Mouse (Mus musculus) heart, postnatal 0 days (tissue): Measurements from ENCODE around the gene Lta. TPM values are rescaled to one million over a fixed set of nuclear protein-coding genes. Genes with fewer than 3 reads are reported as not detected.

Experiments used
- ATAC-seq: fragments of 200-750 bp; cut with Nextera tagmentation; 2 replicates; pipeline ENCODE4 v1.8.0; 2017; ENCODE audit warnings: low read depth, moderate number of reproducible peaks, moderate library complexity; ENCODE audit not compliant: insufficient read depth
- DNase-seq: peaks from one replicate; pipeline ENCODE4 v3.0.0-alpha.2; 2016; ENCODE audit warnings: low spot score
- H3K27ac ChIP-seq: fragments of 300-500 bp; sonication (generic); 2 replicates; pipeline ENCODE4 v1.5.1; 2014; ENCODE audit warnings: low read depth, mild to moderate bottlenecking
- H3K27me3 ChIP-seq: fragments of 300-500 bp; sonication (generic); 2 replicates; pipeline ENCODE4 v1.6.1; 2014; ENCODE audit warnings: low read length, mixed read lengths; ENCODE audit not compliant: control insufficient read depth, insufficient read depth
- H3K36me3 ChIP-seq: fragments of 300-500 bp; sonication (generic); replicated peaks from 2 replicates; pipeline ENCODE4 v1.6.1; 2014; ENCODE audit warnings: low read length, mixed read lengths; ENCODE audit not compliant: control insufficient read depth, insufficient read depth
- H3K4me1 ChIP-seq: fragments of 300-500 bp; sonication (generic); 2 replicates; pipeline ENCODE4 v1.6.1; 2014; ENCODE audit warnings: antibody characterized with exemption; ENCODE audit not compliant: control insufficient read depth, insufficient read depth
- H3K4me2 ChIP-seq: fragments of 300-500 bp; sonication (generic); 2 replicates; pipeline ENCODE4 v1.6.1; 2014; ENCODE audit warnings: low read depth, mild to moderate bottlenecking, low read length, moderate library complexity
- H3K4me3 ChIP-seq: fragments of 300-500 bp; sonication (generic); 2 replicates; pipeline ENCODE4 v1.5.1; 2014; ENCODE audit warnings: low read depth, low read length
- H3K9ac ChIP-seq: fragments of 300-500 bp; sonication (generic); replicated peaks from 2 replicates; pipeline ENCODE4 v1.6.1; 2014; ENCODE audit warnings: low read depth, low read length, mixed read lengths
- H3K9me3 ChIP-seq: fragments of 300-500 bp; sonication (generic); replicated peaks from 2 replicates; pipeline ENCODE4 v1.6.1; 2016; ENCODE audit warnings: low read length; ENCODE audit not compliant: control insufficient read depth
- CTCF ChIP-seq: IDR thresholded peaks from 2 replicates; pipeline ENCODE4 v1.5.1; 2016; ENCODE audit warnings: antibody characterized with exemption, control low read depth, low read depth
- EP300 ChIP-seq: IDR thresholded peaks from 2 replicates; pipeline ENCODE4 v1.6.1; 2016; ENCODE audit warnings: antibody characterized with exemption, low read depth
- WGBS: fragments of 180-500 bp; shearing (Covaris S2); extraction: QIAGEN DNeasy Blood & Tissue Kit; methylation state at CpG from one replicate; pipeline ENCODE4 v1.1.7; 2014; 5-methylcytosine and 5-hydroxymethylcytosine counted together
- polyA plus RNA-seq: library from polyadenylated mRNA; unstranded; fragments of >200 nt; fragmentation: Nextera tagmentation; extraction: Ambion mirVana; gene quantifications from 2 replicates; pipeline ENCODE4 v1.2.1, GENCODE M21; 2015
- total RNA-seq: library from RNA; depleted of rRNA; stranded (reverse); fragments of >200 nt; gene quantifications from 2 replicates; pipeline ENCODE4 v1.2.3, GENCODE M21; 2014; ENCODE audit warnings: low replicate concordance

Lta gene
- total and polyA plus RNA-seq, 2 experiments from 2014 or later: not detected

- DNase-seq: no peak
- no peak overlapping the region for H3K4me3 ChIP-seq
- H3K4me2 ChIP-seq: peak overlapping the region; percentile 23; the same call in 1 of the 2 replicates
Observed at GRCm38 (mm10) chr17:35200398-35200797, 4.8 kb downstream of the Lta start.

DNA sequence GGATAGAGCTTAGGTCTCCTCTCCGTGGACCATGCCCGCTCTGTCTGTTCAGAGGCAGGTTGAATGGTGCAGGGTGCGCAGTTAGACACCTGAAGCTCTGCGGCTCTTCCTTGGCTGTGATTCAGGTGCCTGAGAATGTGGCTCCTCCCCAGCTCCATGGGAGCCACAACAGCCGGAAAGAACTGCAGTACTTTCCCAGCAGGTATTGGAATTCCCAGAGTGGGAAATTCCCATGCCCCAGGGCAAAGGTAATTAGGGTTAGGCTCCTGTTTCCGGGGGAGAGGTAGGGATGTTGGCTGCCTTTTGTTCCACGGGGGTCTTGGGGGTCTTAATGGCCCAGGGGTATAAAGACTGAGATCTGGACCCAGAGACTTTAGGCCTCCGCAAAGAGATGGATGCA lies 6.2 kb downstream of the Lta start:
- Histone ChIP-seq H3K27me3 (peaks cover 74% of the 10 kb centered on the region), H3K4me1 (peaks cover 5% of the 10 kb centered on the region), H3K4me3 (no peak overlapping the region), H3K4me2 (no peak overlapping the region), H3K27ac (no peak overlapping the region), H3K9me3 (no peaks in the 10 kb centered on the region), H3K9ac (no peak overlapping the region), H3K36me3 (no peaks in the 10 kb centered on the region)
- TF ChIP-seq CTCF (no peak), EP300 (no peak)
- 39% methylated on average over 8 of the region's 8 CpGs for WGBS
- DNase-seq: no peak
- no peak for ATAC-seq

More at GRCm38 (mm10) chr17:35200398-35200797, 4.8 kb downstream of the Lta start:
- Histone ChIP-seq H3K27me3 (peaks cover 71% of the 10 kb centered on the region), H3K27ac (no peak overlapping the region; the same call in 1 of the 2 replicates), H3K36me3 (no peaks in the 10 kb centered on the region), H3K9ac (no peak overlapping the region), H3K4me1 (peaks cover 5% of the 10 kb centered on the region), H3K9me3 (no peaks in the 10 kb centered on the region)
- ATAC-seq: no peak
- no peak for TF ChIP-seq EP300
- 65% methylated on average over 11 of the region's 11 CpGs for WGBS

- 65% methylated on average over 7 of the region's 7 CpGs for WGBS
- no peak for DNase-seq
- no peak overlapping the region for H3K4me2 ChIP-seq
- no peak for TF ChIP-seq EP300
- TF ChIP-seq CTCF: no peak
- no peak overlapping the region for H3K4me3 ChIP-seq
- H3K9me3 ChIP-seq: no peaks in the 10 kb centered on the region
- no peak overlapping the region for H3K9ac ChIP-seq
- no peaks in the 10 kb centered on the region for H3K36me3 ChIP-seq
- peaks cover 5% of the 10 kb centered on the region for H3K4me1 ChIP-seq
- H3K27ac ChIP-seq: no peak overlapping the region
- no peak for ATAC-seq
- H3K27me3 ChIP-seq: peaks cover 75% of the 10 kb centered on the region
Observed at GRCm38 (mm10) chr17:35198029-35198428, 7.1 kb downstream of the Lta start.

- Histone ChIP-seq H3K27ac (no peak overlapping the region), H3K4me3 (no peak overlapping the region), H3K4me1 (peaks cover 5% of the 10 kb centered on the region), H3K9ac (no peak overlapping the region), H3K36me3 (no peaks in the 10 kb centered on the region), H3K27me3 (peaks cover 67% of the 10 kb centered on the region), H3K9me3 (no peaks in the 10 kb centered on the region), H3K4me2 (no peak overlapping the region; the same call in 1 of the 2 replicates)
- ATAC-seq (no peak), DNase-seq (no peak)
- no peak for TF ChIP-seq EP300
- 32% methylated on average over 6 of the region's 6 CpGs for WGBS
Observed at GRCm38 (mm10) chr17:35197126-35197525, 8.0 kb downstream of the Lta start.

DNA sequence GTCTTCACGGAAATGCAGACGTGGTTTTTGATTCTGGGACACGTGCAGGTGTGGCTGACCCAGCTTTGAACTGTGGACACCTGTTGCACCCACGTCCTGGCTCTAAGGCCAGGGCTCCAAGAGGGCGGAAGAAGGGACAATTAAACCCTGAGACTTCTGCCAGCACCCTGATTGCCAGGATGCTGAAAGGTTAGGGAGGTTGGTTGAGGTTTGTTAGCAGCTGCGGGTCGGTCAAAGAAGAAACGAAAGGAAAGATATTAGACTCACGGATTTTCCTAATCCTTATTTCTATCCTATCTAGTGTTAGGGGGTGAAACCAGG lies 8.9 kb downstream of the Lta start:
- TF ChIP-seq EP300 (no peak), CTCF (no peak)
- peak overlapping the region; percentile 30; the same call in 1 of the 2 replicates for H3K9ac ChIP-seq
- H3K4me3 ChIP-seq: peak overlapping the region; percentile 47
- WGBS: 30% methylated on average over 9 of the region's 9 CpGs
- H3K4me1 ChIP-seq: peaks cover 5% of the 10 kb centered on the region
- no peak overlapping the region for H3K27ac ChIP-seq
- H3K9me3 ChIP-seq: no peaks in the 10 kb centered on the region
- no peak for DNase-seq
- peaks cover 64% of the 10 kb centered on the region for H3K27me3 ChIP-seq
- H3K36me3 ChIP-seq: no peaks in the 10 kb centered on the region
- H3K4me2 ChIP-seq: peak overlapping the region; percentile 66
- no peak for ATAC-seq

DNA sequence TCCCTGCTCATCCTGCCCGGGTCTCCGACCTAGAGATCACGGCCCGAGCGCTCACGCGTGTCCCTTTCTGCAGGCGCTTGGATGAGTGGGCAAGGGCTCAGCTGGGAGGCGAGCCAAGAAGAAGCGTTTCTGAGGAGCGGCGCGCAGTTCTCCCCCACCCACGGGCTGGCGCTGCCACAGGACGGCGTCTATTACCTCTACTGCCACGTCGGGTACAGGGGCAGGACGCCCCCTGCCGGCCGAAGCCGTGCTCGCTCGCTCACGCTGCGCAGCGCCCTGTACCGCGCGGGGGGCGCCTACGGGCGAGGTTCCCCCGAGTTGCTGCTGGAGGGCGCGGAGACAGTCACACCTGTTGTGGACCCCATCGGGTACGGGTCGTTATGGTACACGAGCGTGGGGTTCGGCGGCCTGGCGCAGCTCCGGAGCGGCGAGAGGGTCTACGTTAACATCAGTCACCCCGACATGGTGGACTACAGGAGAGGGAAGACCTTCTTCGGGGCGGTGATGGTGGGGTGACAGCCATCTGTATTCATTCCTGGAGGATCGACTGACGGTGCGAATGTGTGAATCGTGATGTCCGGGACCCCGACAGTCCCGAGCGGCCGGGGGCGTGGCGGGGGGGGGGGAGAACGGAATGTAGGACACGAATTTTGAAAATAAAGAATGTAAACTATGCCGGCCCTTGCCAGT lies 9.4 kb downstream of the Lta start:
- Histone ChIP-seq H3K36me3 (no peaks in the 10 kb centered on the region), H3K9me3 (no peaks in the 10 kb centered on the region), H3K9ac (peak overlapping the region; percentile 30; the same call in 1 of the 2 replicates), H3K4me3 (peak overlapping the region; percentile 47), H3K27me3 (peaks cover 60% of the 10 kb centered on the region), H3K4me1 (peaks cover 5% of the 10 kb centered on the region), H3K4me2 (peak overlapping the region; percentile 66), H3K27ac (no peak overlapping the region)
- TF ChIP-seq EP300: no peak
- peak; percentile 84 for TF ChIP-seq CTCF
- ATAC-seq (peak; percentile 87), DNase-seq (peak; percentile 45)
- under 1% methylated on average over 65 of the region's 66 CpGs for WGBS
